Mouse (Mus musculus) heart, adult 9 months (tissue): ENCODE measurements at regions not wholly inside any gene's neighbourhood (a gene's known extent, or its start where the extent isn't known, plus 50 kb on each side); places are given as distances from the start of the nearest gene placed in this dataset.

ENCODE experiments used
- DNase-seq, 2 experiments: peaks; one replicate each; pipeline ENCODE4 v3.0.0; 2022; ENCODE audit warnings: low spot score in 2 of 2

GRCm38 (mm10) chr19:33043696-33044095, 286.4 kb downstream of the Pten start:
- DNase-seq, result no peak

- DNase-seq, result no peak
Measured at GRCm38 (mm10) chr19:33048754-33049442, 291.6 kb downstream of the Pten start.

- no peak for DNase-seq
Measured at GRCm38 (mm10) chr19:33053199-33053867, 296.0 kb downstream of the Pten start.

- DNase-seq, result no peak
Measured at GRCm38 (mm10) chr19:33056372-33056791, 299.1 kb downstream of the Pten start.

GRCm38 (mm10) chr19:33061006-33061405, 303.7 kb downstream of the Pten start:
- no peak for DNase-seq

- DNase-seq, result peak in 1 of 2 experiments; percentile 21
Measured at GRCm38 (mm10) chr19:33062165-33063058, 305.1 kb downstream of the Pten start.

GRCm38 (mm10) chr19:33065274-33066200, 308.2 kb downstream of the Pten start:
- peak; percentile 36 to 41 for DNase-seq

- DNase-seq, result no peak
Measured at GRCm38 (mm10) chr19:33068351-33068955, 311.2 kb downstream of the Pten start.

- no peak for DNase-seq
Measured at GRCm38 (mm10) chr19:33069761-33070160, 312.5 kb downstream of the Pten start.

GRCm38 (mm10) chr19:33072299-33072698, 315.0 kb downstream of the Pten start:
- DNase-seq, result no peak

GRCm38 (mm10) chr19:33074907-33075306, 317.2 kb downstream of the Rnls start:
- peak; percentile 49 to 76 for DNase-seq

- peak; percentile 39 to 44 for DNase-seq
Measured at GRCm38 (mm10) chr19:33078681-33079360, 313.3 kb downstream of the Rnls start.

GRCm38 (mm10) chr19:33079959-33080358, 312.1 kb downstream of the Rnls start:
- peak; percentile 55 to 88 for DNase-seq

- no peak for DNase-seq
Measured at GRCm38 (mm10) chr19:33081493-33081892, 310.6 kb downstream of the Rnls start.

- DNase-seq, result no peak
Measured at GRCm38 (mm10) chr19:33083371-33083770, 308.7 kb downstream of the Rnls start.

- no peak for DNase-seq
Measured at GRCm38 (mm10) chr19:33084683-33085082, 307.4 kb downstream of the Rnls start.
